Mouse (Mus musculus) small intestine, adult 2 months (tissue): ENCODE results near the gene Ttn.

Experiments used
- CTCF ChIP-seq: fragments of 200-500 bp; IDR thresholded peaks from 2 replicates; pipeline ENCODE4 v1.5.1; 2012; ENCODE audit warnings: low read depth, mild to moderate bottlenecking, control low read depth, inconsistent platforms, low read length, moderate library complexity, mixed read lengths; ENCODE audit not compliant: insufficient replicate concordance, insufficient read length; ENCODE audit errors: extremely low read depth
- POLR2A ChIP-seq: fragments of 200-500 bp; IDR thresholded peaks from 2 replicates; pipeline ENCODE4 v1.6.1; 2012; ENCODE audit warnings: low read depth, mild to moderate bottlenecking, control low read depth, inconsistent platforms, low read length, moderate library complexity

DNA sequence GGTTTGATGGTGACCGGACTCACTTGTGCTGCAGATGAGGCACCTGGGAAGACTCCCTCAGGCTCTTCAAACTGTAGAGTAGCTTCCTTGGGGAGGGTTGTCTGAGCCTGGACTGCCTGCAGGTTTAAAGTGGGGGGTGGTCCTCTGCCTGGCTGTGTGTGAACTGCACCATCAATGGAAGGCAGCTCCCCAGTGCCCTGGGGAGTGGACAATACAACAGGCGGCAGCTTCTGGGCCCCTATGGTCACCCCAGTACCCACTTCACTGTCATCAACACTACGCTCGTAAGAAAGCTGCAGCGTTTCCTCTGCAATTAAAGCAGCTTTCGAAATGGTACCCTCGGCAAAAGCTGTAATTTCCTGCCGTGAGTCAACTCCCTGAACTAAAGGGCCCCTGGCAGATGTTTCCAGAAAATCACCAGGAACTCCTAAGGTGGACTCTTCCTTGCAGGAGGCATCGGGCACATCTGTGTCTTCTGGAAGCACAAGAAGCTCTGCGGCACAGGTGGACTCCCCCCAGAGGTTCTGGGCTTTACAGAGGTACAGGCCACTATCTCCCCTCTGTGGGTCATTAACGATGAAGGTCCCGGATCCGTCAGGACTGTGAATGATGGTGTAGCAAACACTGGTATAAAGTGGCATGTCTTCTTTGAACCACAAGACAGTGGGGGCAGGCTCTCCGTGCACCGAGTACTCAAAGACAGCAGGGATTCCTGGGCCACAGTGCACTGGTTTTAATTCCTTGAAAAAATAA lies 73.5 kb downstream of the Ttn start:
- no peak for TF ChIP-seq CTCF
- TF ChIP-seq POLR2A = no peak
